Mouse (Mus musculus): ENCODE measurements around the gene Ssbp4. TPM values are rescaled to one million over a fixed set of nuclear protein-coding genes. Genes with fewer than 3 reads are reported as not detected.

Gene Ssbp4
- polyA plus RNA-seq, 1 experiment from 2014 or later, result 108 TPM

- no peaks in the 10 kb centered on the region for H3K36me3 ChIP-seq (ENCODE audit: control insufficient read depth, insufficient read depth, low read length)
- H3K9ac ChIP-seq (ENCODE audit: low read length), result no peak overlapping the region
- H3K4me1 ChIP-seq (replicated peaks; ENCODE audit: control insufficient read depth, insufficient read depth, low read length), result peaks cover 49% of the 10 kb centered on the region
- no peaks in the 10 kb centered on the region for H3K9me3 ChIP-seq (ENCODE audit: control insufficient read depth, low read length)
- 48% methylated on average over 4 of the region's 4 CpGs for WGBS
- H3K27ac ChIP-seq (ENCODE audit: low read length), result peak overlapping the region; percentile 10; the same call in 1 of the 2 replicates
- H3K27me3 ChIP-seq (ENCODE audit: control insufficient read depth, insufficient read depth, low read depth, low read length), result no peaks in the 10 kb centered on the region
- no peak overlapping the region for H3K4me2 ChIP-seq (ENCODE audit: low read depth, low read length)
- ATAC-seq (ENCODE audit: low read depth), result no peak
- H3K4me3 ChIP-seq (ENCODE audit: low read length), result no peak overlapping the region
Observed at GRCm38 (mm10) chr8:70558334-70558733, 50.3 kb downstream of the Ssbp4 start.

- Histone ChIP-seq H3K27me3 (ENCODE audit: control insufficient read depth, insufficient read depth, low read depth, low read length) (no peaks in the 10 kb centered on the region), H3K4me3 (ENCODE audit: low read length) (no peak overlapping the region), H3K9me3 (ENCODE audit: control insufficient read depth, low read length) (no peaks in the 10 kb centered on the region), H3K36me3 (ENCODE audit: control insufficient read depth, insufficient read depth, low read length) (no peaks in the 10 kb centered on the region), H3K4me1 (replicated peaks; ENCODE audit: control insufficient read depth, insufficient read depth, low read length) (peaks cover 46% of the 10 kb centered on the region), H3K9ac (ENCODE audit: low read length) (no peak overlapping the region), H3K27ac (ENCODE audit: low read length) (no peak overlapping the region), H3K4me2 (ENCODE audit: low read depth, low read length) (no peak overlapping the region)
- WGBS, result 86% methylated on average over 4 of the region's 4 CpGs
- ATAC-seq (ENCODE audit: low read depth), result no peak
Observed at GRCm38 (mm10) chr8:70555079-70555747, 53.5 kb downstream of the Ssbp4 start.

GRCm38 (mm10) chr8:70553740-70554139 lies 54.9 kb downstream of the Ssbp4 start:
- H3K9ac ChIP-seq (ENCODE audit: low read length), result no peak overlapping the region
- no peak overlapping the region for H3K4me3 ChIP-seq (ENCODE audit: low read length)
- H3K27ac ChIP-seq (ENCODE audit: low read length), result peak overlapping the region; percentile 24; the same call in 1 of the 2 replicates
- peaks cover 36% of the 10 kb centered on the region for H3K4me1 ChIP-seq (replicated peaks; ENCODE audit: control insufficient read depth, insufficient read depth, low read length)
- H3K9me3 ChIP-seq (ENCODE audit: control insufficient read depth, low read length), result no peaks in the 10 kb centered on the region
- H3K36me3 ChIP-seq (ENCODE audit: control insufficient read depth, insufficient read depth, low read length), result no peaks in the 10 kb centered on the region
- peak; percentile 57; the same call in 1 of the 2 replicates for ATAC-seq (ENCODE audit: low read depth)
- no peak overlapping the region for H3K4me2 ChIP-seq (ENCODE audit: low read depth, low read length)
- no peaks in the 10 kb centered on the region for H3K27me3 ChIP-seq (ENCODE audit: control insufficient read depth, insufficient read depth, low read depth, low read length)

GRCm38 (mm10) chr8:70552836-70553235 lies 55.8 kb downstream of the Ssbp4 start:
- H3K9me3 ChIP-seq (ENCODE audit: control insufficient read depth, low read length), result no peaks in the 10 kb centered on the region
- H3K4me3 ChIP-seq (ENCODE audit: low read length), result no peak overlapping the region
- H3K27me3 ChIP-seq (ENCODE audit: control insufficient read depth, insufficient read depth, low read depth, low read length), result no peaks in the 10 kb centered on the region
- no peak overlapping the region; the same call in 1 of the 2 replicates for H3K9ac ChIP-seq (ENCODE audit: low read length)
- no peak overlapping the region for H3K27ac ChIP-seq (ENCODE audit: low read length)
- 0 out of 2 replicates have a peak, but pooled peaks have one; percentile 34 for ATAC-seq (ENCODE audit: low read depth)
- WGBS, result 9% methylated on average over 1 of the region's 1 CpGs
- H3K36me3 ChIP-seq (ENCODE audit: control insufficient read depth, insufficient read depth, low read length), result no peaks in the 10 kb centered on the region
- peaks cover 35% of the 10 kb centered on the region for H3K4me1 ChIP-seq (replicated peaks; ENCODE audit: control insufficient read depth, insufficient read depth, low read length)
- H3K4me2 ChIP-seq (ENCODE audit: low read depth, low read length), result no peak overlapping the region

- WGBS, result 45% methylated on average over 3 of the region's 3 CpGs
- H3K9ac ChIP-seq (ENCODE audit: low read length), result 0 out of 2 replicates have a peak overlapping the region, but pooled peaks have one; percentile 26
Observed at GRCm38 (mm10) chr8:70551558-70552161, 57.0 kb downstream of the Ssbp4 start.

GRCm38 (mm10) chr8:70549412-70550184 lies 59.1 kb downstream of the Ssbp4 start:
- H3K4me1 ChIP-seq (replicated peaks; ENCODE audit: control insufficient read depth, insufficient read depth, low read length), result peaks cover 35% of the 10 kb centered on the region

More at GRCm38 (mm10) chr8:70551558-70552161, 57.0 kb downstream of the Ssbp4 start:
- H3K4me3 ChIP-seq (ENCODE audit: low read length), result no peak overlapping the region
- H3K9me3 ChIP-seq (ENCODE audit: control insufficient read depth, low read length), result no peaks in the 10 kb centered on the region
- no peaks in the 10 kb centered on the region for H3K36me3 ChIP-seq (ENCODE audit: control insufficient read depth, insufficient read depth, low read length)
- ATAC-seq (ENCODE audit: low read depth), result no peak
- no peaks in the 10 kb centered on the region for H3K27me3 ChIP-seq (ENCODE audit: control insufficient read depth, insufficient read depth, low read depth, low read length)
- peaks cover 35% of the 10 kb centered on the region for H3K4me1 ChIP-seq (replicated peaks; ENCODE audit: control insufficient read depth, insufficient read depth, low read length)
- H3K27ac ChIP-seq (ENCODE audit: low read length), result no peak overlapping the region
- H3K4me2 ChIP-seq (ENCODE audit: low read depth, low read length), result no peak overlapping the region

GRCm38 (mm10) chr8:70547762-70548161 lies 60.9 kb downstream of the Ssbp4 start:
- 70% methylated on average over 6 of the region's 6 CpGs for WGBS
- no peak overlapping the region for H3K4me2 ChIP-seq (ENCODE audit: low read depth, low read length)
- no peak for ATAC-seq (ENCODE audit: low read depth)
- H3K27me3 ChIP-seq (ENCODE audit: control insufficient read depth, insufficient read depth, low read depth, low read length), result no peaks in the 10 kb centered on the region
- no peak overlapping the region; the same call in 1 of the 2 replicates for H3K27ac ChIP-seq (ENCODE audit: low read length)
- H3K9ac ChIP-seq (ENCODE audit: low read length), result no peak overlapping the region
- peaks cover 20% of the 10 kb centered on the region for H3K4me1 ChIP-seq (replicated peaks; ENCODE audit: control insufficient read depth, insufficient read depth, low read length)
- H3K4me3 ChIP-seq (ENCODE audit: low read length), result no peak overlapping the region
- no peaks in the 10 kb centered on the region for H3K9me3 ChIP-seq (ENCODE audit: control insufficient read depth, low read length)
- H3K36me3 ChIP-seq (ENCODE audit: control insufficient read depth, insufficient read depth, low read length), result no peaks in the 10 kb centered on the region

More at GRCm38 (mm10) chr8:70549412-70550184, 59.1 kb downstream of the Ssbp4 start:
- ATAC-seq (ENCODE audit: low read depth), result no peak
- WGBS, result 86% methylated on average over 10 of the region's 10 CpGs
- no peaks in the 10 kb centered on the region for H3K9me3 ChIP-seq (ENCODE audit: control insufficient read depth, low read length)
- H3K27ac ChIP-seq (ENCODE audit: low read length), result no peak overlapping the region
- H3K27me3 ChIP-seq (ENCODE audit: control insufficient read depth, insufficient read depth, low read depth, low read length), result no peaks in the 10 kb centered on the region
- no peak overlapping the region for H3K4me3 ChIP-seq (ENCODE audit: low read length)
- H3K36me3 ChIP-seq (ENCODE audit: control insufficient read depth, insufficient read depth, low read length), result no peaks in the 10 kb centered on the region
- no peak overlapping the region for H3K9ac ChIP-seq (ENCODE audit: low read length)
- no peak overlapping the region for H3K4me2 ChIP-seq (ENCODE audit: low read depth, low read length)

Data from lung, embryonic 16.5 days (tissue).